Mouse (Mus musculus): ENCODE results near the gene Wrb.

The Wrb gene

DNA sequence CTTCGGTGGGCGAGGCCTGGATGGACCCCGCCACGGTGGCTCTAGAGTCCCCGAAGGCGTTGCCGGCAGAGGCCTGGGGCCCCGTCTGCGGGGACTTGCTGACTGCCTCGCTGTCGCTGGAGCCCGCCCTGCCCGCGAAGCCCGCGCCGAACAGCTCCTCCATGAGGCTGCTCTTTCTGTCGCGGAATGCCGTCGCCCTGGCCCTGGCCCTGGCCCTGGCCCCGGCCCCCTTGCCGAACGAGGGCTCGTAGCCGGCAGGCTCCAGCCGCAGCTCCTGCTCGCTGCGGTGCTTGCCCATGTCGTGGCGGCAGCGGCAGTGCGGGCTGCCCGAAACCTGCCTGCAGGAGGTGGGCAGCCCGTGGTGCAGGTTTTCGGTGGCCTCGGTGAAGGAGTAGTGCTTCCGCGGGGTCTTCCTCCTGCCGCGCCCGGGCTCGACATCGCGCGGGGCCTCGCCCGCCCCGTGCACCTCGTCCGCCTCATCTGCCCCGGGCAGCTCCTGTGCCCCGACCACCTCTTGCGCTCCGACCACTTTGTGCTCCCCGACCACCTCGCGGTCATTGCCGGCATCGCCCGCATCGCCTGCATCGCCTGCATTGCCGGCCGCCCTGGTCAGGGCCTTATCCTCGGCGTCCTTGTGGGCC lies 14.0 kb downstream of the Wrb start:
- DNase-seq, result peak; percentile 26

DNA sequence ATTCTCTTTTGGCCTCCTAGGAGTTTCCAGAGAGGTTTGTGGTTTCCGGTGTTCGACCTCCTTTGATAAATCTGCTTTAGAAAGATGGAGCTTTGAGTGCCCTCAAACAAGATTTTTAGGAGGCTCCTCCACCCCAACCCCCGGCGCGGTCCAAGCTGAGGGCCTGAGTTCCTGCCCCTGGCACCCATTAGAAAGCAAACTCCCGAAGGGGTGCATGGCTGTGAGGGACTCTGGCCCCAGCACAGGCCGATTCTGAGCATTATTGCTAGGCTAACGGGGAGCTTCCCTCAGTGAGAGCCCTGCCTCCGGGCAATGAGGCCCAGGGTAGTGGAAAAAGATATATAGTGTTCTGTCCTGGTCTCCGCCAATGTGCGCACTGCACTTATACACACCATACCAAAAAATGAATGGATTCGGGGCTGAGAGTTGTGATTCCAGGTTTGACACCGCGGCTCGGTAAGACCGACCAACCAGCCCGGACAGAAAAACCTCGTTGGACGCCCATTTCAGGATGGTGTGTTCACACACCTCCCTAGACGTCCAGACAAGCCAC lies 14.7 kb downstream of the Wrb start:
- no peak for DNase-seq

DNA sequence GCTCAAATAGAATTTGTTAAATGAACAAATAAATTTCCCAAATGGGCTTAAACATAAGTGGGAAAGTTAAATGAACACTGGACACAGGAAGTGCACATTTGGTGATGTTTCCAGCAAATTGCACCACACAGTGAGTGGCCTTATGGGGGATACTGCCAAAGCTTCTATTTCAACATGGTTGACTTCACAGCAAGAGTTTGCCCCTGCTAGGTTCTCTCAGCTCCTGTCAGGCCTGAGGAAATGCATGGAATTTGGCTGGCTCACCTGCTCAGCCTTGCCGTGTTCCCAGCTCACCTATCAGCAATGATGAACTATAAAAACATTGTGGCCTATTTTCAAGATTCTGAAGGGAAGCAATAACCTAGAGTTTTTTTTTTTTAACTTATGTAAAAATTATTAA lies 15.7 kb downstream of the Wrb start:
- no peak for DNase-seq

DNA sequence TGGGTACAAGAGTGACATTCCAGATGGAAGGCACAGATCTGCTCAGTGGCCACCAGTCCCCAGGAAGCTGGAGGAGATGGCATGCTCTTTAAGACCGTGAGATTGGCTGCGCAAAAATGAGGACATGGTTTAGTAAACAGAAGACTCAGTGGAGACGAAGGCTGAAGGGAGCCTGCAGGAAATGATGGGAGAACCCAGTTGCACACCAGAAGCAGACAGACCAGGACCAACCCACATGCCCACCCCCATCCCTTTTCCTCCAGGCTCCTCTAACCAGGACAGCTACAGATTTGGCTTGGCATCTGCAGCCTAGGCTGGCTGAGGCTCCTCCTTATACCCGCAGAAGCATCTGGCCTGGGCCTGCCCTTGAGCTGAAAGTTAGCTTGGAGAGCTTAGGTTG lies 16.1 kb downstream of the Wrb start:
- no peak for DNase-seq

DNA sequence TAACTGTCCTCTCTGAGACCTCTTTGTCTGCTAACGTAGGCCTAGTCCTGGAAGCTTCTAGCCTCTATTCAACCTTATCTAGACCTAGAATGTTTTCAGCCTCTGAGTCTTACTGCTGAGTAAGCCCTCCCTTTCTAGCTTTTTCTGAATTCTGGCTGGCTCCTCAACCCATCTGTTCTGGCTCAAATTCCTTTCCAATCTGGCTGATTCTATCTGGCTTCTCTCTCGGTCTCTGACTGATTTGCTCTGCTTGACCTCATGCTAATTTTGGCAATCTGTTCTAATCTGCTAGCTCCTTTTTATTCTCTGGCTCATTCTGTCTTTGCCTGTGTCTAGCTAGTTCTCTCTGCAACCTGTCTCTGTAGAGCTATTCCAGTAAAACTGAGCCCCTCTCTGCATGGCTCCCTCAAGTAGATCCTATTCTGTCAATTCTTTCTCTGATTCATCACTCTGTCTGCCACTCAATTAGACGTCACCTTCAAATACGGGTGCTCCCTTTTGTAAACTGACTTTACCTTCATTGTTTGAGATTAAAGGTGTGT lies 20.6 kb downstream of the Wrb start:
- DNase-seq, result no peak

DNA sequence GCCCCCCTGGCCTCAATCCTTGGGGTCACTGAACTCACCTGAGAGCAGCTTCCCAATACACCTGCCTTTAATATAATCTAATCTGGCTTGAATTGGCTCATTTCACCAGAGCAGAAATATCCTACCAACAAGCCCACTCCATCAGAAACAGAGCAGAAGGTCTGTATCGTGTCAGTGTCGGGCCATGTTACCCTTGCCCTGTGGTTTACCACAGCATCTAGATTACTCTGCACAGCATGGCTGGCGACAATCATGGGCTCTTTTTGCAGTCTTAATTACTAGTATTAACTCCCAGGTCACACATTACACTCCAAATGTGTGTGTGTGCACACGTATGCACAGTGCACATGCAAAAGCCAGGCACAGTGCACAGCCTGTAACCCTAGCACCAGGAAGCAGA lies 23.6 kb downstream of the Wrb start:
- no peak for DNase-seq

DNA sequence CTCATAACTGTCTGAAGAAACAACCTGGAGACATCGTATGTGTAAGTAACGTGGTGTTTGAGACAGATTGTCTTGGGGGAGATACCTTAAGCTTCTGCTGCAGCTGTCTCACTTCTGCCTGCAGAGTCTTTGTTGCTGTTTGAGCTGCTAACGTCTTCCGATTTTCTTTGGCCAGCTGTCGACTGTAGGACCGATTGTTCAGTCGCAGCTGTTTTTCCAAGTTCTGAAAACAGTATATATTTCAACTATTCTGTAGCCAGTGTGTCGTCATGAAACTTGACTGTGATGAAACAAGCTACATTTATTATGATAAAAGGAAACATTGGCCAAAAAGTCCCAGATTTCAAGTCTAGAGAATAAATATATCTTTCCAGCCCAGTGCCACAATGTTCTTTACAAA lies 28.4 kb downstream of the Wrb start:
- no peak for DNase-seq

DNA sequence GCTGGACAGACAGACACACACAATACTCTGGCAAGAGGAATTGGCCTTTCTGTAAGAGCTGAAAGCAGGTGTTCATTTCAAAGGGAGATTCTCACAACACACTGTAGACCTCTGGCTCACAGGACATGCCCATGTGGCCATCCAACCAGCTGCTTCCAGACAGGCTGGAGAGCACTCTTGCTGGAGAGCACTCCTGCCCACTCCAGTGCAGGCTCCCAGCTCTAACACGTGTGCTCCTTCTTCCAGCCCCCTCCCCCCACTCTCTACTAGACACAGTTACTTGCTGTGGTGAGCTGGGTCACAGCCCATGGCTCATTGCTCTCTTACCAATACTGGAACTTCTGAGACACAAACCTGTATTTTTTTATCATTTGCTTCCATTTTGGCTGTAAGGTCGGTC lies 30.2 kb downstream of the Wrb start:
- no peak for DNase-seq

DNA sequence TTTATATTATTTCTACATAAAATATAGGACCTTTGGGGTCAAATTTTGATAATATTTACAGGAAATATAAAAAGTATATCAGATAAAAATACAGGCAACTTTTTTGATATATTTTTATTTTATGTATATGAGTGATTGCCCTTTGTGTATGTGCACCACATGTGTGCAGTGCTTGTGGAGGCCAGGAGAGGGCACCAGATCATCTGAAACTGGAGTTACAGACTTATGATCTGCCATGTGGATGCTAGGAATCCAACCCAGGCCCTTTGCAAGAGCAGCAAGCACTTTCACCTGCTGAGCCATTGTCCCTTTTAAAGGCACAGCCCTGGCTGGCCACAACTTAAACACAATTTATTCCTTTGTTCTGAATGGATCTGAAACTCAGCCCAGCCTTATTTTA lies 33.9 kb downstream of the Wrb start:
- DNase-seq, result no peak

DNA sequence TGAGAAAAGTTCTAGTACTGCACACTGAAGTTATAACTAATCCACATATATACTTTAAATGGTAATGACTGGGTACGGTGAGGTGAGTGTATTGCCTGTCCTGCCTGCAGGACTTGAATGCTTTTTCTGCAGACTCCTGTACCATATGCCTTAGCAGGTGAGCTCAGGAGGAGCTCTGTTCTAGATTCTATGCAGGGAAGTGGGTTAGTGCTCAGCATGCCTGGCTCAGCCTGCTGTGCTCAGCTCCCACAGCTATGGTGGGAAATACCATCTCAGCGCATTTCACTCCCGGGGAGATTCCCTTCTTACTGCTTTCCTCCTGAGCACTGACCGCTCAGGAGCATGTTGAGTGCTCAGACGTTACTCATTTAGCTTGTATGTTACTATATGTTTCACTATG lies 42.4 kb downstream of the Wrb start:
- no peak for DNase-seq

DNA sequence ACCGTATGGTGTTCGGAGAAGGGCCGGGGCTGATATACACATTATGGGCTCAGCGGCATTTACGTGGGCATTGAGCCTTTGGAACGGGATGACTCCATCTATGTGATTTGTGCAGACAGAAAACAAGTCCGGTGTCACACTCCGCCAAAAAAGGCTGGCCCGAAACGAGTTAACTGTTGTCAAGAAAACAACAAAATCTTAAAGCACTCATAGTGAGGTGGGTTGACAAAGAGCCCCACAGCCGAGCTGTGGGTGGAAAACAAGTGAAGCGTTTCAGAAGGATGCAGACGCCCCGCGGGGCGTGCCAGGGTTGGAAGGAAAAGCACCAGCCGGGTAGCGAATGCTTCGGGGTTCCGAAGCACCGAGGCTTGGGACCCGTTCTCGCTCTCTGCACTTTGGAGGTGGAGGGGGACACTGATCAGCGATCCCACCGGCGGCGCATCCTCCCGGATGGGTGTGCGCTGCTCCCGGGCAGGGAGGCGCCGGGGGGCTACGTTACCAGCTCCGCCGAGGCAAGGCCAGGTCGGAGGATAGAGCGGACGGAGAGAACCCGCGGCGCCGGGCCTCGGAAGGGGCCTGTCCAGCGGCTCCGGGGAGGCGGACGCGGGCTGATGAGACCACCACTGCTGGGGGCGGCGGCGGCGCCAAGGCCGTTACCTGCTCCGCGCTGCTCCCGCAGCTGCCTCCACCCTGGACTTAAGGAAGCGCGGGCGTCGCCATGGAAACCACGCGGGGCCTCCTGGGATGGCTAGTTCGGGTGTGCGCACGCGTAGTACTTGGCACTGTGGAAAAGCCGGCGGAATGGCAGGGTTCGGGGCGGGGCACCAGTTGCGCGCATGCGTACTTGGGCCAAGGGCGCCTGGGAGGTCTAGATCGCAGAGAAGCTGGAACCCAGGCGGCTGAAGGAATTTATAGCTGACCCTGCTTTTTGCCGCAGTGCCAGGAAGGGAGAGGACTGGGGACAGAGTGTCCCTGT lies 46.6 kb downstream of the Wrb start, which contains the start of gene Lca5l:
TSS of gene Lca5l (minus strand) at position 741 of the 976 bp plus-strand sequence.
- peak; percentile 99 for DNase-seq

DNA sequence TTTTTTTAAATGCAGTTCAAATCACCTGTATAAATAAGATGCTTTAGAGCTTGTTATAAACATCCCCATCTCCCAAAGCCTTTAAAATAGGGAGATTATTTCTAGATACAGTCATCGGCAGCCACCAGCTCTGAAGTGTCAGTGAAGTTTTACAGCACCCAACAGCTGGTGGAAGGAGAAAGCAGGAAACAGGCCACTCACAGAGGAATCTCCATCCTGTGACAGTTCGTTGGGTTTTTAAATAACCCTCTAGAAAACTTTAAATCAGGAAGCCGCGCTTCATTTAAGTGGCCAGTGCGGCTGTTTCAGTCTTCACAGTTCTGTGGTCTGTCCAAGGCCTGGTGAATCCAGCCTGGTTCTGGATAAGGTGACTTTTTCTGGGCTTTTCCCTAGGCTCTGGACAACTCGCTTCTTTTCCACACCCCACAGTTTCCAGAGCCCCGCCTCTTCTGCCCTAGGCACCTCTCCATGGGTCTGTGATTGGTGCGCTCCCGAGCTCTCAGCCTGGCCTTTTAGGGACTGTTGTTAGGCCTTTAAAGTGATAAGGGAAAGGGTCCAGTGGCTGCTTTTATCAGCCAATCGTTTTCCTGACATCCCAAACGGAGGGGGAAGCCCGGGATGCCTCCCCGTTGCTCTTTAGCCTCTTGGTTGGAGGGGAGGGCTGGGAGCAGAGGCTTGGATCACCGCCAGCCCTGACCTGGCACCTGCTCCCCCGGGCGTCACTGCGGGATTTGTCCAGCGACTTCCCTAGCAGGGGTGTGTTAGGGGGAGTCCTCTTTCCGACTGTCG lies 54.9 kb downstream of the Wrb start, which contains the start of gene Sh3bgr:
TSS of gene Sh3bgr (plus strand) at position 538 of the 789 bp plus-strand sequence.
- DNase-seq, result peak; percentile 78

DNA sequence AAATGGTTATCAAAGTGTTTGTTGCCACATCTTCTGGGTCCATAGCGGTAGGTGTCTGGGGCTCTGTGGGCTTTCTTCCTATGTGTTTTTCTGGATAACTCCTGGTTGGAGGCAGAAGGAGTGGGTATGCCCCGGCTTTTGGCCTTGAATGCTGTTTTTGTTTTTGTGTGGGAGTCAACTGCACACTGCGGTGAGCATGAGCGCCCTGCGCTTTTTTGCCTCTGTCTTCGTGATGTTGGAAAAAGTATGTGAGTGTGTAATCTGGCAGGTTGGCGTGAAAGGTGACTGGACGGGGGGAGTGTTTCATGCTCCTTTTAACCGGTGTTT lies 55.5 kb downstream of the Wrb start:
- DNase-seq, result no peak

DNA sequence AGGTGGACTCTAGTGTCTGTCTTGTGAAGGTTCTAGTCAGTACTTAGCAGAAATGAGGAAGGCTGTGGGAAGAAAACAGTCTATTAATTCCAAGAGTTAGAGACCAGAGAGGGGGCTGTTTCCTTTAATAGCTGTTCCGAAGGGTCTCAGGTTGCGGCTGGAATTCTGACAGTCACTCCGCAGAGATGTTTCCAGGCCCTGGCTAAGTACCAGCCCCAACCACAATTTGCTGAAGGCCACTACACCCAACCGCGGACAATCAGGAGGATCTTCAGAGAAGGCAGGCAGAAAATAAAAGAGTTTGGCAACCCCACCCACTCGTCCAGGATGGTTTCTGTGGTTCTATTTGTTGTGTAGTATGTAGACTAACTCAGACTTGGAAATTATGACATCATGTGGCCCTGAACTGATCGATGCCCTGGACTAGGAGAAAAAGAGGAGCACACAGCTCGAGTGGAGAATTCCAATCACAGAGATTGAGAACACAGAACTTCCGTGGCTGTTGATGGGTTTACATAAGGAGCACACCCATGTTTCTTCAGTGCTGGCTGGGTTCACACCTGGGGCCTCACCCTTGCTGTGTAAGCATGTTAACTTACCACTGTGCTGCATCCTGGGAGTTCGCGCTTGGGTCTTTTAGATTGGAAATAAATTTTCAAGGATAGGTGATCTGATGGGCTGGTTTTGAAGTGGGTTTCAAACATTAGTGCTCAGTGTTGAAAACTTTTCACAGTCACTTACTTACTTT lies 56.5 kb downstream of the Wrb start:
- DNase-seq, result no peak

Measured in kidney, adult 11 months (tissue).